Mouse (Mus musculus) stomach, embryonic 16.5 days (tissue): ENCODE measurements at regions not wholly inside any gene's neighbourhood (a gene's known extent, or its start where the extent isn't known, plus 50 kb on each side); places are given as distances from the start of the nearest gene placed in this dataset.

Source experiments
- ATAC-seq: fragments of 200-750 bp; cut with Nextera tagmentation; 2 replicates; pipeline ENCODE4 v1.8.0; 2017; ENCODE audit warnings: moderate number of reproducible peaks, moderate TSS enrichment; ENCODE audit not compliant: insufficient read depth, low FRiP score
- H3K27ac ChIP-seq: fragments of 300-500 bp; sonication (generic); 2 replicates; pipeline ENCODE4 v1.5.1; 2014; ENCODE audit warnings: low read length
- H3K27me3 ChIP-seq: fragments of 300-500 bp; sonication (generic); 2 replicates; pipeline ENCODE4 v1.6.1; 2014; ENCODE audit warnings: low read length, control low read depth, mixed read lengths; ENCODE audit not compliant: control insufficient read depth, insufficient read depth
- H3K36me3 ChIP-seq: fragments of 300-500 bp; sonication (generic); 2 replicates; pipeline ENCODE4 v1.6.1; 2014; ENCODE audit warnings: low read length; ENCODE audit not compliant: control insufficient read depth, insufficient read depth
- H3K4me1 ChIP-seq: fragments of 300-500 bp; sonication (generic); 2 replicates; pipeline ENCODE4 v1.6.1; 2014; ENCODE audit warnings: low read length, control low read depth, mixed read lengths; ENCODE audit not compliant: control insufficient read depth, insufficient read depth
- H3K4me2 ChIP-seq: fragments of 300-500 bp; sonication (generic); 2 replicates; pipeline ENCODE4 v1.6.1; 2014; ENCODE audit warnings: low read depth, low read length, mixed read lengths
- H3K4me3 ChIP-seq: fragments of 300-500 bp; sonication (generic); replicated peaks from 2 replicates; pipeline ENCODE4 v1.5.1; 2014; ENCODE audit warnings: mild to moderate bottlenecking, low read length
- H3K9ac ChIP-seq: fragments of 300-500 bp; sonication (generic); 2 replicates; pipeline ENCODE4 v1.6.1; 2014; ENCODE audit warnings: low read length
- H3K9me3 ChIP-seq: fragments of 300-500 bp; sonication (generic); replicated peaks from 2 replicates; pipeline ENCODE4 v1.6.1; 2016; ENCODE audit warnings: low read length, control low read depth; ENCODE audit not compliant: control insufficient read depth
- WGBS: fragments of 180-500 bp; shearing (Covaris S2); extraction: QIAGEN DNeasy Blood & Tissue Kit; methylation state at CpG from one replicate; pipeline ENCODE4 v1.1.7; 2014; 5-methylcytosine and 5-hydroxymethylcytosine counted together

- Histone ChIP-seq H3K27me3 (no peaks in the 10 kb centered on the region), H3K4me1 (no peaks in the 10 kb centered on the region), H3K4me2 (no peak overlapping the region), H3K27ac (no peak overlapping the region), H3K9ac (no peak overlapping the region), H3K36me3 (no peaks in the 10 kb centered on the region), H3K4me3 (no peak overlapping the region), H3K9me3 (no peaks in the 10 kb centered on the region)
- ATAC-seq = no peak
- 34% methylated on average over 2 of the region's 2 CpGs for WGBS
These were observed 243.1 kb downstream of the Pdgfc start for GRCm38 (mm10) chr3:81279266-81279665.

GRCm38 (mm10) chr3:81289762-81290161, 253.5 kb downstream of the Pdgfc start:
- H3K4me2 ChIP-seq = no peak overlapping the region
- H3K9ac ChIP-seq = no peak overlapping the region
- no peak overlapping the region for H3K4me3 ChIP-seq
- H3K9me3 ChIP-seq = no peaks in the 10 kb centered on the region
- no peaks in the 10 kb centered on the region for H3K4me1 ChIP-seq
- no peak for ATAC-seq
- H3K27ac ChIP-seq = no peak overlapping the region
- no peaks in the 10 kb centered on the region for H3K27me3 ChIP-seq
- WGBS = 88% methylated on average over 2 of the region's 2 CpGs
- no peaks in the 10 kb centered on the region for H3K36me3 ChIP-seq

GRCm38 (mm10) chr3:81292404-81292803, 256.2 kb downstream of the Pdgfc start:
- no peaks in the 10 kb centered on the region for H3K27me3 ChIP-seq
- no peak overlapping the region for H3K9ac ChIP-seq
- H3K4me1 ChIP-seq = no peaks in the 10 kb centered on the region
- no peak overlapping the region for H3K4me3 ChIP-seq
- no peaks in the 10 kb centered on the region for H3K9me3 ChIP-seq
- no peak overlapping the region for H3K27ac ChIP-seq
- no peak overlapping the region for H3K4me2 ChIP-seq
- WGBS = 10% methylated on average over 2 of the region's 2 CpGs
- ATAC-seq = no peak
- no peaks in the 10 kb centered on the region for H3K36me3 ChIP-seq

- WGBS = 49% methylated on average over 3 of the region's 3 CpGs
- Histone ChIP-seq H3K27me3 (no peaks in the 10 kb centered on the region), H3K4me1 (no peaks in the 10 kb centered on the region), H3K9me3 (no peaks in the 10 kb centered on the region), H3K4me2 (no peak overlapping the region), H3K4me3 (no peak overlapping the region), H3K36me3 (no peaks in the 10 kb centered on the region), H3K9ac (no peak overlapping the region), H3K27ac (no peak overlapping the region)
- ATAC-seq = no peak
These were observed 257.1 kb downstream of the Pdgfc start for GRCm38 (mm10) chr3:81293186-81293819.

- no peaks in the 10 kb centered on the region for H3K9me3 ChIP-seq
- no peak overlapping the region for H3K4me3 ChIP-seq
- no peak overlapping the region for H3K9ac ChIP-seq
- no peaks in the 10 kb centered on the region for H3K27me3 ChIP-seq
- no peaks in the 10 kb centered on the region for H3K36me3 ChIP-seq
- H3K4me2 ChIP-seq = no peak overlapping the region
- no peak for ATAC-seq
- no peak overlapping the region for H3K27ac ChIP-seq
- no peaks in the 10 kb centered on the region for H3K4me1 ChIP-seq
- WGBS = 85% methylated on average over 5 of the region's 5 CpGs
These were observed 268.0 kb downstream of the Pdgfc start for GRCm38 (mm10) chr3:81304017-81304791.

- Histone ChIP-seq H3K9me3 (no peaks in the 10 kb centered on the region), H3K27ac (no peak overlapping the region), H3K4me2 (no peak overlapping the region), H3K9ac (no peak overlapping the region), H3K4me1 (no peaks in the 10 kb centered on the region), H3K27me3 (no peaks in the 10 kb centered on the region), H3K36me3 (no peaks in the 10 kb centered on the region), H3K4me3 (no peak overlapping the region)
- WGBS = 82% methylated on average over 10 of the region's 10 CpGs
- no peak for ATAC-seq
These were observed 269.4 kb downstream of the Pdgfc start for GRCm38 (mm10) chr3:81305412-81306165.

GRCm38 (mm10) chr3:81326866-81327265, 290.6 kb downstream of the Pdgfc start:
- Histone ChIP-seq H3K27ac (no peak overlapping the region), H3K9ac (no peak overlapping the region), H3K4me1 (no peaks in the 10 kb centered on the region), H3K27me3 (no peaks in the 10 kb centered on the region), H3K9me3 (no peaks in the 10 kb centered on the region; the same call in 1 of the 2 replicates), H3K4me3 (no peak overlapping the region), H3K36me3 (no peaks in the 10 kb centered on the region), H3K4me2 (no peak overlapping the region)
- WGBS = 70% methylated on average over 3 of the region's 3 CpGs
- ATAC-seq = no peak

- H3K9ac ChIP-seq = no peak overlapping the region
- no peaks in the 10 kb centered on the region for H3K36me3 ChIP-seq
- H3K27me3 ChIP-seq = no peaks in the 10 kb centered on the region
- WGBS = 89% methylated on average over 15 of the region's 15 CpGs
- no peak for ATAC-seq
- no peaks in the 10 kb centered on the region for H3K9me3 ChIP-seq
- no peaks in the 10 kb centered on the region for H3K4me1 ChIP-seq
- H3K27ac ChIP-seq = no peak overlapping the region
- H3K4me3 ChIP-seq = no peak overlapping the region
- H3K4me2 ChIP-seq = no peak overlapping the region
These were observed 315.5 kb downstream of the Pdgfc start for GRCm38 (mm10) chr3:81351739-81352138.

- Histone ChIP-seq H3K27me3 (no peaks in the 10 kb centered on the region), H3K4me3 (no peak overlapping the region), H3K36me3 (no peaks in the 10 kb centered on the region), H3K9me3 (no peaks in the 10 kb centered on the region), H3K4me2 (no peak overlapping the region), H3K4me1 (no peaks in the 10 kb centered on the region), H3K27ac (no peak overlapping the region), H3K9ac (no peak overlapping the region)
- 79% methylated on average over 2 of the region's 2 CpGs for WGBS
- no peak for ATAC-seq
These were observed 331.7 kb downstream of the Pdgfc start for GRCm38 (mm10) chr3:81367918-81368317.
